Mouse (Mus musculus) bone marrow, adult 2 months (tissue): ENCODE measurements around the gene Snapc4.

Source experiments
- CTCF ChIP-seq: fragments of 200-500 bp; IDR thresholded peaks from 2 replicates; pipeline ENCODE4 v1.5.1; 2011; ENCODE audit warnings: low read length, control low read depth; ENCODE audit not compliant: control insufficient read depth, insufficient read depth
- POLR2A ChIP-seq: fragments of 200-500 bp; IDR thresholded peaks from 2 replicates; pipeline ENCODE4 v1.6.1; 2011; ENCODE audit warnings: low read depth, mild to moderate bottlenecking, control low read depth, low read length, borderline replicate concordance; ENCODE audit not compliant: control insufficient read depth

DNA sequence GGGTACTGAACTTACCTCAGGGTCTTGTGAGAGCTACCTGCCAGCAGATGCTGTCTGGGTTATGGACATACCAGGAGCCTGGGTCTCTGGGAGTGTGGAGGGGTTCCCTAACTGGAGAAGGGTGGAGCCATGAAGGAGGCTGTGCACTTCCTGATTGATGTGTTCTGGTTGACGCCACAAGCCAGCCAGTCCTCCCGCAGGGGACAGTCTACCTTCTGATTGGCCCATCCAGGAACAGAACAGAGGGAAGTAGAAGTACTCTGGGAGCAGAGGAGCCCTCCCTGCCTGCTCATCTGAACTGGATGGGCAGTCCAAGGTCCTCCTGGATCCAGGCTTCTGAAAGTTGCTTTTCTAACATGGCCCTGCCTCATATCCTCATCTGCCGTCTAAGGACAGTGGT is 19.7 kb downstream of the Snapc4 start, which contains the start of gene Card9:
- TF ChIP-seq CTCF, result no peak
- TF ChIP-seq POLR2A, result no peak
